Mouse (Mus musculus) kidney, postnatal 36 days (tissue): ENCODE data around the gene Apba2.

Source experiments
- DNase-seq, 2 experiments: peaks; one replicate each; pipeline ENCODE4 v3.0.0; 2021 to 2022; ENCODE audit warnings: mixed read lengths in 2 of 2

Gene Apba2

DNA sequence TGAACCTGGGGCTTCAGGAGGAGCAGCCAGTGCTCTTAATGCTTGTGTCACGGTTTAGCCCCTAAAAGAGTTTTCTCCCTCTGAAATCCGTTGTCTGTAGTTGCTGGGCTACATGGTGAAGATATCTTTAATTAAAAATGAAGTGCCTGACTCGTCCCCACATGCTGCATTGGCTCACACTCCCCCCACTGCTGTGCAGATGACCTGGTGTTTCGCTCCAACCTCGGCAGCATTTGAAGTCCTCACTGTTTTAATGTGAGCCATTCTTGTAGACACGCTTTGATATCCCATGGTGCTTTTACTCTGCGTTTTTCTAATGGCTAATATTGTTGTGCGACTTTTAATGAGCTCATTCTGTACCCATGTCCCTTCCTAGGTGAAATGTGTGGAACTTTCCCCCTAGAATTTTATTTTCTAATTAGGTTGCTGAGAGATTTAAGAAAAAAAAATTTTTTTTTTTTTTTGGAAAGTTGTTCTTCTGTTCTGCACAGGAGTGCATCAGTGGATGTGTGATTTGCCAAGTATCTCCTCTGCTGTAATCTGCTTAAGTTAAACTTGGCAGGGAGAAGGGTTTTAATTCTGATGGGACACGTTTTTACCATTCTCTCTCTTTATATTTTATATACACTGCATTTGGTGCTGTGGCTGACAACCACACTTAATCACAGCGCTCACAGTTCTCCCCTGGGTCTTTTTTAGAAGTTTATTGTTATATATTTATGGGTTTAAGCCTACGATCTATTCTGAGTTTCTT lies 87.3 kb downstream of the Apba2 start:
- no peak for DNase-seq

DNA sequence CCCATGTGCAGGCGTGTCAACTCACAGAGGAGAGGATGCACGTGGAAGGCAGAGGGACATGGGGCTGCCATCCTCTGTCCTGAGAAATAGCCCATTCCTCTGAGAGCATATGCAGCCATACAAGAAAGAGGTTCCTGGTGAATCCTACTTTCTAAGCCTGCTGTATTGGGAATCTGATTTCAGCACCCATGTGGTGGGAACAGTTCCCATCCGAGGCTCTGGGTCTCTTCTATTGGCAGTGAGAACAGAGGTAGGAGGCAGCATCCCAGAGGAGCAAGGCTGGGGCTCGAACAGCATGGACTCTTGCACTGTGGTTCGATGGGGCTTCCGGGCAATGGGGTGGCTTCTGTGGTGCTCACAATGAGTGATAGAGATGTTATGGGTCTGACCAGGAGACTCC lies 93.8 kb downstream of the Apba2 start:
- no peak for DNase-seq

DNA sequence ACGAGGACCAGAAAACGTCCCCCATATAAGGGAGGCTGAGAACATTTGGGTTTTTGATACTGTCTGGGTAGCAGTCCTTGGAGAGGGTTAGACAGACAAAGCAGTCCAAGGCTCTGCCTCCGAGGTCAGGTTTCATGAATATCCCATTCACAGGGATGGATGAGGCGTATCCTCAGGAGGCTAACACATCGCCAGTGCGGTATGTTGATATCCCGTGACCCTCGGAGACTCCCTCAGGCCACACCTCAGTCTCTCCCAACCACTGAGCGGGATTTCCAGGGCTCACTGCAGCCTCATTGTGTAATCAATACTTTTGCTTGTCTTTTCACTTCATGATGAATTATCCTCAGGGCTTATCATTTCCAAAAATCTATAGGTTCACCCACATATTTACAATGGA lies 95.1 kb downstream of the Apba2 start:
- DNase-seq, result no peak

DNA sequence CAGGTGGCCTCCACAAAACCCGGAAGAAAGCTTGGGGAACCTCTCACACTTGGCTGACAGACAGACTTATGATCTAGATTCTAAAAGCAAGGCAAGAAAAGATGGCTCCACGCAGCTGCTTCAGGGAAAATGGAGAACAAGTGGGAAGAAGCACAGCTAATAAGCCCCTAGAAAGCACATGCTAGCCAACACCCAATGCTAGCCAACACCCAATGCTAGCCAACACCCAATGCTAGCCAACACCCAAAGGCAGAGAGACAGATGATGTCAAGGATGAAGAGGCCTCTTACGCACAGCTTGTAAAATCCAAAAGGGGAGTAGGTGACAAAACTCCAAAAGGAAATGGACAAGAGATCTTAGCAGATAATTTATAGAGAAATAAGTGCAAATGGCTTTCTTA lies 108.4 kb downstream of the Apba2 start:
- DNase-seq, result no peak

DNA sequence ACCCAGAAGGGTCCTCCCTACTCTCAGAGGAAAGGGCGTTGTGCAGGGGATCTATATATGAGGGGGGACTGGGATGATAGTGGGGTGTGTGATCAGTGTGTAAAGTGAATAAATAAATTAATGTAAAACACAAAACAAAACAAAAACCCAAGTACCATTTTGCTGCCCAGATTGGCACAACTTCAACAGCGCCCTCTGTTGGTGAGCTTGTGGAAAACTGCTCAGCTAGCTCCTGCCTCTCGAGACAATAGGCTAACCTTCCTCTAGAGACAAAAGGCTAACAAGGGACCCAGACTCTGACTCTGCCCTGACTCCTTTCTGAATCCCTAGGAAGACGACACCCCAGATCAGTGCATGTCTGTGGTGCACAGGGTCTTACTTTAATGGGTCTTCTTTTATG lies 109.4 kb downstream of the Apba2 start:
- DNase-seq, result peak in 1 of 2 experiments; percentile 19

DNA sequence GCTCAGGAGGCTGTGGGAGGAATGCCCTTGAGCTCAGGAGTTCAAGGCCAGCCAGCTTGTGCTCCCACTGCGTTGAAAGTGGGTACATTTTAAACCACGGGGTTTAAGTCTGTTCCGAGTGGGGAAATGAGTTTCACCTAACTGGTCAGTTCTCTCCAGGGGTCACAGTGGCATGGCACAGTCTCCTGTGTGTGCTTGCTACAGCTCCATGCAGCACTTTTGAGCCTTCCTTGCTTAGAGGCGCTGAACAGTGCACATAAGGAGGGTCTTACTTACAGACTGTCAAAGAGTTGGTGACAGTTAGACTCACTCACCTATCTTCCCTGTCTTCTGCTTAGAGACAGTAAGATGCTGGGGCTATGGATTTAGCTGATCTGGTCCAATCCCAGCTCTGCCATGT lies 117.8 kb downstream of the Apba2 start:
- DNase-seq, result no peak

DNA sequence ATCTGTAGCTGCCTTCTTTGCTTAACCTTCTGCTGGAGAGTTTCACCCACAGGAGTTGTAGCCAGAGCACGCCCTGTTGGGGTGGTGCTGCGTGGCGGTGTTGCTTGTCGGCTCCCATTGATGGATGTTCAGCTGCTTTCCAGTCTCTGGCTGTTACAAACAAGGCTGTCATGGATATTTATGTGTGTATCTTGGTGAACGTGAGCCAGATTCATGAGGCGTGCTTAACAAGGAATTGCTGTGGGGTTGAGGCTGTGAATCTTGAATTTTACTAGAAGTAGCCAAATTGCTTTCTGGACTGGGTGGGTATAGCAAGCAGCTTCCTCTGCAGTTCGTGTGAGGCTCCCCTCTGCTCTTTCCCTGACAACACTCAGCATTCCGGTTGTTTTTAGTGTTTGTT lies 125.0 kb downstream of the Apba2 start:
- no peak for DNase-seq

DNA sequence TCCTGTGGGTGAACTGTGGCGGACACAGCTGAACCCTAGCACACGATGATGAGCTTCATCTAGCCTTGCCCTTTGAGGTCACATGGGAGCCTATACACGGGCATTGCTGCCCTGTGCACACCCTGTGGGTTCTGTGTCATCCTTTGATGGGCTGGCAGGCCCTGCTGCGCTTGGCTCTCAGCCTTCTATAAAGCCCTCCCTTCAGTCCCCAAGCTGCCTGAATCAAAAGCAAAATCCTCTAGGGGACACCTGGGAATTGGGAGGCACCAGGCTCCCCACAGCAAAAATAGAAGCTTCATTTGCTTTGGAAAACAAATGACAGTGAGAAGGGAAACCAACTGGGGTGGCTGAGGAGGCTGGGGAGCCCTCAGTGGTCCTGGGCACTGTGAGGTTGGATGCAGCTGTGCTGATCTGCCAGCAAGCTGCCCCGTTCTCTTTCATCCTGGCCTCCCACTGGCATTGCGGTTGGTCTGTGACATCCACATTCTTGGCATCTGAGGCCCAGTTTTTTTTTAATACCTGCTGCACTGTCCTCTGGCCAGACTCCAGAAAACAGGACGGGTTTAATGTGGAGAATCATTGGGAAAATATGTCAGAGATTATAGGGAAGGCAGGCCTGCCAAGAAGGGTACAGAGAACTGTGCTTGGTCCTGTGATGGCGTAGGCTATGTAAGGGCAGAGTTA lies 126.6 kb downstream of the Apba2 start:
- DNase-seq, result no peak

DNA sequence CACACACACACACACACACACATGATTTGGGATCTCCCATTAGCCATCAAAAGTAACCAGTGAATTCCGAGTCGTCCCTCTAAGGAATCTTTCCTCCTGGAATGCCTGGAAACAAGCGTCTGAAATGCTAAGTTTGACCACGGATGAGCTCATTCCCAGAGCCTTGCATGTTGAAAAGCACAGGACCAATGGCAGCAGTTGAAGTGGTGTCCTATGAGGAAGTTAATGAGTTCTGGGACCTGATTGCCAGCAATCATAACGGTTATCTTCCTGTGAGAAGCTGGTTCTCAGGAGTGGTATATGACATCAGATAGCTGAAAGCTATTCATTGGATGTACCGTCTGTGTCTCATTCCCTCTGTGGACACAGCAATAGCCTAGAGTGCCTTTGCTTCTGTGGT lies 129.2 kb downstream of the Apba2 start:
- DNase-seq, result no peak

DNA sequence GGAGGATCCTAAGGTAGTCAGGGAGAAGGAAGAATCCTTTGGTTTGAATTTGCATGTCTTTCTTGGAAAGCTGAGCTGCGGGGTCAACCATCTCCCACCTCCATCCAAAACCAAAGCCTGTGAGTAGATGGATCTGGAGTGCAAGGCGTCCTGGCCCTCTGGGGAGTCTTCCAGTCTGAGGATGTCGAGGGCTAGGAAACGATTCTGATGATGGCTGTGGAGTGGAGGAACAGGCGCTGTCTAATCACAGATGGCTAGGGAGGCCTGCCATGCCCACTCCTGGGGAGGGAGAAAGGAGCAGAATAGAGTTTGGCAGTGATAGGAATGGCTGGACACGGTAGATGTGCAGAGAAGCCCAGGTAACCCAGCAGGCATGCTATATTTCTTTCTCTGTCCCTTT lies 129.6 kb downstream of the Apba2 start:
- no peak for DNase-seq

DNA sequence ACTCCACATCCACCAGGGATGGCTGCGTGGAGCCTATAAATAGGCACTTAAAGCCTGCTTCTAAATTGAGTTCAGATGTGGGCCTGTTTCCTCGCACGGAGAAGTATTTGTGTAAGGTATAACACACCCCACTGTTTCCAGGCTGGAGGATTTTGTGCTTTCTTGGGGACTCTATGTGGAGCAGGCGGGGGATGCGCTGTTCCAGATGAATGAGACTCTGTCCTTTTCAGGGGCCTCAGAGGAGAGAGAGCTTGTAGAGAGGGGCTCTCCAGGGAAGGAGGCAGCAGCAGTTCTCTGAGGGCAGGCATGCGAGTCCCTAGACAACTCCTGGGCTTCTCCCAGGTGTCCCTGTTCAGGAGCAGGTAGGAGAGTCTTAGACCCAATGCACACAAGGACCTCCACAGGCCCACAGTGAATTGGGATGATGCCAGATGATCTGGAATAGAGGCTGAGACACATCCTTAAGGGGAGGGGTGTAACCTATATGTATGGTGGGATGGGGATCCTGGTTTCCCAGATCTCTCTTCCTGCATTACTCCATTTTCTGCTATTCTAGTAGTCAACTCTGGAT lies 130.4 kb downstream of the Apba2 start:
- DNase-seq, result no peak

DNA sequence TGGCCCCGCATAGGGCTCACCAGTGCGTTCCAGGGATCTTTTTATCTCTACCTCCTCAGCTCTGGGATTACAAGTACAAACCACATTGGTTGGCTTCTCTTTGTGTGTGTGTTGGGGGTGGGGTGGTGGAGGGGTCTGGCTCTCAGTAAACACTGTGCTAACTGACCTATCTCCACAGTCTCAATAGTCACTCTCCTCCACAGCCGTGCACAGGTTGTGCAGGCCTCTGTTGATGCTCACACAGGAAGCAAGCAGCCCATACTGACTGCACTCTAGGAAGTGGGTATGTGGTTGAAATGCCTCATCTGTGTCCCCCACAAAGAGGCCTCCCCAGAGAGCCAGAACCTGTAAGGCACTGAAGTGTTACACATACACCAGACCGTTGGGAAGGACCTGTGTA lies 131.7 kb downstream of the Apba2 start:
- no peak for DNase-seq

DNA sequence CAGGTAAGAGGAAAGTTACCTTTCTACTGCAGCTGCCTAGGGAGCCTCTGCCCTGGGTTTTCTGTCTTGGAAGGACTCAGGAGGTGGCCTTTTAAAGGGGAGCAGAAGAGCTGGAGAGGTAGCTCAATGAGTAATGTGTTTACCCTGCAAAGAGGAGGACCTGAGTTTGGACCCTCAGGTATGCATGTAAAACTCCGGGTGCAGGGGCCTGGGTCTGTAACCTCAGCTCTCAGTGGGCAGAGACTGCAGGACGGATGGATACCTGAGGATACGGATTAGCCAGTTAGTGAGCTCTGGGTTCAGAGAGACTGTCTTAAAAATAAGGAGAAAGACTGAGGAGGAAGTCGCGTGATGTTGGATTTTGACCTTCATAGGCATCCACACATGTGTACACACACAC lies 132.4 kb downstream of the Apba2 start:
- no peak for DNase-seq

DNA sequence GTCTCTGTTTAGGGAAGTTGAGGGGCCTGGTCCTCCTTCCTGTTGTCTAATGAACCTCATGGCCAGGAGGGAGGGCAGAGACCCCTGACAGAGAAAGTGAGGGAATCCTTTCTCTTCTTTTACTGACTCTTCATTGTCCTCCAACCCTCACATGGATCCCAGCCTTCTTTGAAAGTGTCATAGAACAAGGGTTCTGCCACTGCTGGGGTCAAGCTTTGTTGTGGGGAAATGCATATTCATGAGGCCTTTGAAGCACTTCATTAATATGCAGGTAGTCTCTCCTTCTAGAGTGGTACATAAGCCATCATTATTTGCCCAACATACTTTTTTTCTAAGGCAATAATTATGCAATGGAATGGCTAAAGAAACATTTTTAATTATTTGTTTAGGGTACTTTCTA lies 133.0 kb downstream of the Apba2 start:
- no peak for DNase-seq

DNA sequence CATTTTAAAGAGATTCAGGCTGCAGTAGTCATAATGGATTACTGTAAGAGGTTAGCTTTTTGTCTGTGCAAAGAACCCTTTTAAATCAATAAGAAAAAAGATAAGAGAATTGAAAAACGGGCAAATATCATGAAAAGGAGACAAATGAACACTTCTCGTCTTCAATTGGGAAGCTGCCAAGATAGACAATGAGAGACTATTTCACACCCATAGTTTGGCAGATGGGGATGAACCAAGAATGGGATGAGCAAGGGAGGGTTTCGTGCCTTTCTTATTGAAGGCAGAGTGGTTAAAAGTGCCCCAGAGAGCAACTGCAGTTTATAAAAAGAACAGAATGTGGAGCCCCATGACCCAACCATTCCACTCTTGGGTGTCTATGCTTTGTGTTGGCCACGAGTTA lies 137.4 kb downstream of the Apba2 start:
- DNase-seq, result no peak

DNA sequence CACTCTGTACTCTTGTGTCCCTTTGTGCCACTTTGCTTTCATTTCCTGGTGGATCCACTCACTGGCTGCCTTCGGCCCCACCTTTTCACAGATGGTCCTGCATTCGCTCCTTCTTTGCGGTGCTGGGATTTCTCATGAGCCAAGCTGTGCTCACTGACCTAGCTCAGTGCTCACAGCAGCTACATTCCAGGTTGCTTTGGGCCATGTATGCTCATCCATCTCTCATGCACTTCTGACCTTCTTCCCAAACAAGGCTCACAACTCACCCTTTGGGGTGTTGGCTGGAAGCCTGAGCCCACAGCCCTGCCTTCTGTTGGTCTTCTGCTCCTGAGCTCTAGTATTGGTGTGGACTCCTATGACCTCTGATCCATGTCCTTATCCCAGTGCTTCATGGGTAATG lies 139.1 kb downstream of the Apba2 start:
- no peak for DNase-seq

DNA sequence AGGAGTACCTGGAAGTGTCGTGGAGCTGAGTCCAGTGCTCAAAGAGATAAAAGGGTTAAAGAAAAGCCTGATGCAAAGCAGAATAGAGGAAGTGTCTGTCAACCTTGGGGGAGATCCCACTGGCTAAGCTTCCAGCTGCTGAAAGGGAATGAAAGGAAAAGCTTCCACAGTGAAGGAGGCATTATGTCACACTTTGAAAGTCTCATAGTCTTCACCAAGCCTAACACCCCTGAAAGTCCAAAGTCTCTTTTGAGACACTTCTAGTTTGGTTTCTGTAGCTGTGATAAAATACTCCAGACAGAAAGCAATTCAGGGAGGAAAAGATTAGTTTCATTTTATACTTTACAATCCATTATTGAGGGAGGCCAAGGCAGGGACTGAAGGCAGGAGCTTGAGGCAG lies 141.4 kb downstream of the Apba2 start:
- no peak for DNase-seq

DNA sequence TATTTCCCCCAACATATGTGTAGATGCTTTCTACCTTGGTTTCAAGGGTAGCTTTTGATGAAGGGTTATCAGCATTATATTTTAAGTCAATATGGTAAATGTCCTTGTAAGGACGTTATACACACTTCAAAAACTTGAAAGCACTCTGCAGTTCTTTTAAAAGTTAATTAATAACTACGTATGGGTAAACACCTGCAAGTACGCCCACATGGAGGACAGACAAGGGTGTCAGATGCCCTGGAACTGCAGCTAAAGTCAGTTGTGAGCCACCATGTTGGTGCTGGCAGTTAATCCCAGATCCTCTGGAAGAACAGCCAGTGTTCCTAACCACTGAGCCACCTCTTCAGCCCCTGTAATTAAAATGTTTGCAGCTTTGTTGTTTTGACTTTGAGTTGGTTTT lies 144.0 kb downstream of the Apba2 start:
- DNase-seq, result no peak

DNA sequence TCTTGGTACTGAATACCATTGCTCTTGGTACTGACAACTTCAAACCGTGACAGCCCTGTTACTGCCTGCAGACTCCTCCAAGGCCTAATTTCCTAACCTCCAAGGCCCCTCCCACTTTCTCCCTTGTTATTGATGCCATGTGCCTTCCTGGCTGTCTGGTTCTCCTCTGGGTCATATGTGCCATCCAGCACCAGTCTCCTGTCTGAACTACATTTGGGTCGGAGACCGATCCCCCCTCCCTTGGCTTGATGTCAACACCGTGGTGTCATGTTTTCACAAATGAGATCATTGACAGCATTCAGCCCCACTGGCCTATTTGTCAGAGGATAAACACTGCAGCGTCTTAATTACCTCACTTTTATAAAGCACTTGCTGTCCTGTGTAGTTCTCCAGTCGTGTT lies 144.5 kb downstream of the Apba2 start:
- no peak for DNase-seq

DNA sequence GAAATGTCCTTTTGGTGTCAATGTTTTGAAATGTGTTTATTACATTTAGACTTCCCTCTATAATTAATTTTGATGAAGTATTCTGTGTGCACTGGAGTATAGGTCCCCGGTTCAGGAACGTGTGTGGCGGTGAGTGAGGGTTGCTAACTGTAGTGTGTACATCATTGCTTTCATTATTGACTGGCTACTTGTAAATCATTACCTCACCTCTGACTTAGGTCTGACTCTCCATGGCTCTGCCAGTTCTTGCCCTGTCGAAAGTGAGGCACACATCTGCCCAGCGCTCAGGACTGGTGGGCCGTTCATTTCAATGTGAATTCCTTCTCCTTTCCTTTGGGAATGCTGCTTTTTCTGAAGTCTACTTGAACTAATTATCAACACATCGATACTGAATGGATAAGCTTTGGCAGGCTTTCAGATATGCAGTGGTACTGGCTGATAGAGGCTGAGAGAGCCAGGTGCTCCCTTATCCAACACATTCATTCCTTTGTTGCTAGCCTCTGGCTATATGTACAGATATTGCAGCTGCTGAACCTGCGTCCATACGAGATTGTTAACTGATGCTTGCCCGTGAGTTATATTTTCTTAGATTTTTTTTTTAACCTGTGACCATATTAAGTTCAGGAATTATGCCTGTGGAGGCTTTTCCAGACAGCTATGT lies 147.6 kb downstream of the Apba2 start:
- peak in 1 of 2 experiments; percentile 1 for DNase-seq

DNA sequence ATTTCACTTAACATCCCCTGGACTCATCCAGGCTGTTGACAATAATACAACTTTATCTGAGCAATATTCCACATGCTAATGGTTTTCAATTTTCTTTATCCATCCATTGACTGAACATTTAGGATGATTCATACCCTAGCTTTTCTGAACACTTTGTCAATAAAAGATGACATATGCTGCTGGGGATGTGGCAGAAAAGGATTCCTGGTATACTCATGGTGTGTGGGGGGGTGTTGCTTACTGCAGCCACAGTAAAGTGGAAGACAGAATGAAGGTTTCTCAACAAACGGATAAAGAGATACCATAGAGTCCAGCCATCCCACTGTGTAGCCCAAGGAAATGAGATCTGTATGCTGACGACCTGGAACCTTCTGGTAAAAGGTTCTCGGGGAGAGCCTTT lies 150.5 kb downstream of the Apba2 start:
- no peak for DNase-seq

DNA sequence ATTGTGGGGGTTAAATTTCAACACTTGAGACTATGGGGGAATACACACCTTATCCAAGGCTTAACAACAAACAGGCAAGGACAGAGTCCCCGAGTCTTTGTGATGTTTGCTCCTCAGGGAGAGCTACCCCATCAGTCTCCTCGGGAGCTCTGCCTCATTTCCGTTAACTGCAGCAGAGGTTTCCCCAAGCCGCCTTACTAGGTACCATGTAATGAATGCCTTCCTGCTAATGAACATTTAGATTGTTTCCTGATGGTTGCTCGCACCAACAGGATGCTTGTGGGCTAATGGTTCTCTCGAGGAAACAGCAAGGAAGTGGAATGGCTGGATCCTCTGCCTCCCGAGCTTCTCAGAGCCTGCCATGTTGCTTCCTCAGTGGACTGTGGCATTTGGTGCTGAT lies 155.3 kb downstream of the Apba2 start:
- DNase-seq, result no peak

DNA sequence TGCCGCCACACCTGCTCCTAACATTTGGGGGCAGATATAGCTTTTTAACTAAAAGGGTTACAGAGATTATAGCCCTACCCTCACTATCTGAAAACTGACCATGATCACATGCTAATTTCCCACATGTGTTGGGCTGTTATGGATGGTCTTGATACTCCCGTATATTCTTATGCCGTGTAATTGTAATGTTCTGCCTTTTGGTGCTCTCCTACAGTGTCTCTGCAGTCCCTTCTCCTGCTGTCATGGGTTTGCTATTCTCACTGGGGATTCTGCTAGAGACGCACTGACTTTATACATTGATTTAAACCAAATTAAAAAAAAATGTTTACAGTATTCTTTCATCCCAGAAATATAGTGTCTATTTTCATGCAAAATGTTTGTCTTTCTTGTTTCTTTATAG lies 157.4 kb downstream of the Apba2 start:
- DNase-seq, result no peak

DNA sequence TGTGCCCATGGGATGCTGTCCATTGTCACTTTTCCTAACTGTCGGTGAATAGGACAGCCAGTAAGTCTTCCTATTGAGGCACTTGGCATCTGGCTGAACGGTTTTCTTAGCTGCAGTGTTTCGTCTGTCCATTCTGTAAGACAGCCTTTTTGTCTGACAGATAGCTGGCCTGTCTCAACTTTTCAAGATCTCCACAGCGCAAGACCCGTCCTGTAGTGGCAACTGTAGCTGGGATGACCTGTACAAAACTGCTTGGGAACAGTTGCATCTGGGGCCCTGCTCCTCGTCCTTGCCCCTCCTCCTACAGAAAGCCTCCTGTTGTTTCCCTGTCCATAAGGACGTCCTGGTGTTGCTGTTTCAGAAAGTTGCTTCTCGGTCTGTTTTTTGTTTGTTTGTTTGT lies 157.8 kb downstream of the Apba2 start:
- no peak for DNase-seq
